Mouse (Mus musculus) gastrocnemius, postnatal 25 days (tissue): Measurements from ENCODE around the gene Galnt18. TPM values are rescaled to one million over a fixed set of nuclear protein-coding genes. Genes with fewer than 3 reads are reported as not detected.

Experiments
- DNase-seq: peaks from one replicate; pipeline ENCODE4 v3.0.0; 2022
- total RNA-seq, 2 experiments: library from RNA; stranded (reverse); gene quantifications; 1 replicate in 1 of 2; 2 replicates in 1 of 2; pipeline ENCODE4 v1.2.3; 2021

Gene Galnt18
- total RNA-seq, 2 experiments from 2014 or later: 4.1 to 5.2 TPM

DNA sequence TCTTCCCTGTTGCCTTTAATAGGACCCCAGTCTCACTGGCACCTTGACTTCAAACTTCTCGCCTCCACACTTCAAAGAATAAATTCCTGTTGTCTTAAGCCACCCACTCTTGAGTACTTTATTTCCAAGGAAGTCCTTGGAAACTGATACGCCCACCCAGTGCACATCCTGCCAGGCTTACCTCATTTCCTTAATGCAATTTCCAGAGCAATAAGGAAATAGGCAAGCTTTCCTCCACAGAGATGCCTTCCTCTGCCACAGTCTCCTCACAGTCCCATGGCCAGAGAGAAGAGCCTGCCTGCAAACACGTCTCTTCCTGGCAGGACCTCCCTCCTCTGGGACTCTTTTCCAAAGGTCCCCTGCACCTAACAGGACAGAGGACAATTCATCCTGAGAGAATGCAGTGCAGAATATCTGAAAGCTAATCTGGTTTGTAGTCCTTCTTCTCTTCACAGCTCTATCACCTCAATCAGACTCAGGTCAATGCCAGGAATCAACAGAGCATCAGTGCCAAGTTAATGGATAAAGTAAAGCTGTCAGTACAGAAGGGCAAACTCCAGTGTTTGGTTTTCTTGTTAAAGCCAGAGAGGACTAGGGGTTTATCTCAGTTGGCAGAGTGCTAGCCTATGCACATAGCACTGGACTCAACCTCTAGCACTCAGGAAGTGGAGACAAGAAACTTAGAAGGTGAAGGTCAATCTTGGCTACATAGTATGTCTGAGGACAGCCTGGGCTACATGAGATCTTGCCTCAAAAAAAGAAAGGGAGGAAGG, 65.8 kb downstream of the Galnt18 start:
- no peak for DNase-seq

DNA sequence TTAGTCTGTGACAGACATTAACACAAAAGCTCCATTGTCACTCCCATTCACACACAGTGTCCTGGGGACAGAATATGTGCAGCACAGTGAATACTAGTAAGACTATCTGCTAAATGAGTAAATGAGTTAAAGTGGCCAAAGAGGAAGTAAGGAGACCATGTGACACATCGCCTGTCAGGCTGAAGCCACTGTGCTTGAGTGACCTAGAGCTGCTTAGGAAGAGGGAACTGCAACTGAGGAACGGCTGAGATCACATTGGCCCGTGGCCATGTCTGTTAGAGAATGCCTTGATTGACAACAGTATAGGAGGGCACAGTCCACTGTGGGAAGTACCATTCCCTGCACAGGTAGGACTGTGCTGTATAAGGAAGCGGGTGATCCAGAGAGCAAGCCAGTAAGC, 67.0 kb downstream of the Galnt18 start:
- no peak for DNase-seq

DNA sequence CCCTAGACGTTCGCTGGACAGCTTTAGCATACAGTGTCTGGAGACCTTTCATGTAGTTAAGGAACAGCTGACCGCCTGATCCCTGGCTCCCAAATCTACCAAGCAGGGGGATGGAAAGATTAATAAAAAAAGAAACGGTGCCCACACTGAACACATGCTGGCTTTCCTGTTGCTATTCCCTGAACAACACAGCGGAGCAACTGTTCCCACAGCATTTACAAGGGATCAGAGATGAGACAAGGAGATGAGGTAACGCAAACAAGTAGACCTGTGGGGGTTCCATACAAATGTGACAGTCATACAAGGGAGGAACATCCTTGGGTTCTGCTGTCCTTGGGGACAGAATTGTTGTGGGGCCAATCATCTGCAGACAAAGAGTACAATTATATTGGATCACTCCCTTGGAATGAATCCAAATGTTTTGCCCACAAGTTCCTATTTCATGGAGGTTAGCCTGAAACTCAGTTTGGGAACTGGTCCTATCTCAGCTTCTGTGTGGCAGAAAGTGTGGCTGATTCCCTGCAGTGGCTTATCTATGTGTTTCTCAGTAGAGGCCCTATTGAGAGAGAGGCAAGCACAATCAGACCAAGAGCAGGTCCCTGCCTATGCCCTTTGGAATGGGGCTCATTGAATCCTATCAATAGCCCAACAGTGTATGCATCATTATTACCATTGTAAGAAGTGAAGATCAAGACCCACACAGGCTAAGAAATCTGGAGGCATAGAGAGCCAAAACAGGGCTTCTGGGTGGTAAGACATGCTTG, 68.5 kb downstream of the Galnt18 start:
- no peak for DNase-seq

DNA sequence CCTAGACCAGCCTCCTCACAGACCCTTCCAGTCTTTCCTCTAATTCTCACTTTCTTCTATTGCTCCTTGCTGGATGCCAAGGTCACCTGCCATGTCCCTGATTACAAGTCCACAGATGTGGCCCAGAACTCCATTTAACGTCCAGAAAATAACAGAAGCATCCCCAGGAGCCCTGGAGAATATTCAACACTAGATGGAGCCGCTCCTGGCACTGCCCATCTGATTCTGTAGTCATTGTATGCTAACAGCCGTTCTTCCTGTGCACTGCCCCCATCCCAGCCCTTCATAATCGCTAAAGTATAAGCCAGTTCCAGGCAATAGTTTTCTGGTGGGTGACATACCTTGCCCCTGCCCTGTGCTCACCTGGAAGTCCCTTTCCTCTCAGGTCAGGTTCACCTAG, 69.5 kb downstream of the Galnt18 start:
- DNase-seq: no peak

DNA sequence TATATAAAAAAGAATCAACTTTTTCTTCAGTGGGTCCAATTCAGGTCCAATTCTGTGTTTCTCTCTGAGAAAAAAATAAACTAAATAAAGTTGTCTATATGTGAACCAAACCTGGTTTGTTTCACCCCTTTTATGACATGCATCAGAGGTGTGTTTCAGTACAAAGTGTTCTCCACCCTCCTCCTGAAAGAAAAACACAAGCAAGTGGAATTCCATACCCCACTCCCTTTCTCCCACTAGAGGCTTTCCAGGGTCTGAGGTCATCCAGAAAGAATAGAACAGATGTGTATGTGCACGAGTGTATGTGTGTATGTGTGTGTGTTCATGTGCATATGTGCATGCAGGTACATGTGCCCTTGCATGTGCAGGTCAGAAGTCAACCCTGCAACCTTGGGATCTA, 71.2 kb downstream of the Galnt18 start:
- no peak for DNase-seq

DNA sequence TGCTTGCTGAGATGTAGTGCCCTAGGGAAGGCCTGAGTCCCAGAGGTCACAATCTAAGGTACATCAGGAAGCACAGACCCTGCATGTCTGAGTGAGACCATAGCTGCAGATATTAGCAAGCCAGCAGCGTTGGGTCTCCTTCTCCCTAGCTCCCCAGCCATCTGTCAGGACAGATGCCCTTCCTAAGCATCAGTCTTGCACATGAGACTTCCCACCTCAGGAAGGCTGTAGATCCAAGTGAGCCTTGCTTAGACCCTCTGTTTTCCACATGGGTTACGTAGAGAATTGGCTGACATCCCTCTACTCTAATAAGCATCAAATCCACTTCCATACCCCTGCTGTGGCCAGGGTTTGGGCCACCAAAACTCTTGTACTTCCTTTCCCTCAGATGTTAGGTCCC, 76.8 kb downstream of the Galnt18 start:
- no peak for DNase-seq

DNA sequence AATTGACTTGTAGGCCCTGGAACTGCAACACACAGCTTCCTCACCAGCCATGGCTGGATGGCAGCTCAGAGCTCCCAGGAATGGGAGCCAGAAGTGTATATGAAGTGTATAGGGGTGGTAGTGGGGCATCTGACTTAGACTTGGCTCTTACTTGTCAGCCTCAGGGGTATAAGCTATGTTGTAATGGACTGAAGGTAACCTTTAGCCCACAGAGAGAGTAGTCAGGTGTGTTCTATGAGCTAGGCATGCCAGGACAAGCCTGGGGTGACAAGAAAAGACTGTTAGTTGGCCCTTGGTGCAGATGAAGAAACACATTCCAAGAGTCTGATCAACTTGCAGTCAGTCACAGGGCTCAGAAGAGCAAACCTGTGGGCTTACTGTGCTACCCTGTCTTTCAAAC, 78.0 kb downstream of the Galnt18 start:
- no peak for DNase-seq

DNA sequence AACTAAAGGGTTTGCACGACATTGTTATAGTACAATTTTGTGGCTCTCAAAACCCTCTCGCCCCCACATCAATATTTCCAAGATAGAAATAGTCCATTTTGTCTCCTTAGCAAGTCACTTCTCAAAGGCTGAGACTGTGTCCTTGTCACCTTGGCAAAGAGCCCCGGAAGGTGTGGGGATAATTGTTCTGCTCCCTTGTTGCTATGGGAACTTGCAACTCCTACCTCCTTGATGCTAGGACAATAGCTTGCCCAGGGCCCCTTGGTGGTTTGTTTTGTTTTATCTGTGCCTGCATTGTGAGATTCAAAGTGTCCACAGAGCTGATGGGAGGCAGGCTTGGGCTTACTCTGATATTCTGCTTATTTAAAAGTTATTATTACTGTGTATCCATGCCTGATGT, 80.3 kb downstream of the Galnt18 start:
- no peak for DNase-seq

DNA sequence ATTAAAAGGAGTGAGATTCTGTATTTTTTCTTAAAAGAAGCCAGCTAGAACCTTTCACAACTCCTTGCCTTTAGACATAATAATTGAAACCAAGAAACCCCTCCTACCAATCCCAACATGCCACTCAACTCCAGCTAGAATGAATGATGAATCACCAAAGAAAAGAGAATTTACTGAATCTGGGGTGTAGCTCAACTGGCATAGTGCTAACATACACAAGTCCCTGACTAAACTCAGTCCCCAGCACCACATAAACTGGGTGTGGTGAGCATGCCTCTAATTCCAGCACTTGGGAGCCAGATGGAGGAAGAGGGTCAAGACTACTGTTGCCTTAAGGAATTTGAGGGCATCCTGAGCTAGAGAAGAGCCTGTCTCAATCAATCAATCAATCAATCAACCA, 83.6 kb downstream of the Galnt18 start:
- DNase-seq: no peak

DNA sequence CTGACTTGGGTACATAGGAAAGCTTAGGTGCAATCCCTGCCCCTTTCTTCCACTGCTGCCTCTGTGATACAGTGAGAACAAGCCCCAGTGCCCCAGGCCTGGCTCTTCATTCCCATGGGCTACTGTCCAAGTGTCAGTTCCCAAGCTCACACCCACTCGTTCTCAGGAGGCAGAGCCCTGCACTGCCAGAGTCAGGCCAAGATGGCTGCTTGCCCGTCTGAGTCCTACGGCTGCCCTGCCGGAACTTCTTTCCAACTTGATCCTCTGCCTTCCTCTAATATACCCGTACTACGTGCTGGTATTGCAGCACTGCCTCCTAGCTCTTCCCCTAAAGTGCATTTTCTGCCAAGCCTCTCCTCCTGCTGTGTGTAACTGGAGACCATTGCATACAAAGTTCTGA, 85.5 kb downstream of the Galnt18 start:
- DNase-seq: peak; percentile 80

DNA sequence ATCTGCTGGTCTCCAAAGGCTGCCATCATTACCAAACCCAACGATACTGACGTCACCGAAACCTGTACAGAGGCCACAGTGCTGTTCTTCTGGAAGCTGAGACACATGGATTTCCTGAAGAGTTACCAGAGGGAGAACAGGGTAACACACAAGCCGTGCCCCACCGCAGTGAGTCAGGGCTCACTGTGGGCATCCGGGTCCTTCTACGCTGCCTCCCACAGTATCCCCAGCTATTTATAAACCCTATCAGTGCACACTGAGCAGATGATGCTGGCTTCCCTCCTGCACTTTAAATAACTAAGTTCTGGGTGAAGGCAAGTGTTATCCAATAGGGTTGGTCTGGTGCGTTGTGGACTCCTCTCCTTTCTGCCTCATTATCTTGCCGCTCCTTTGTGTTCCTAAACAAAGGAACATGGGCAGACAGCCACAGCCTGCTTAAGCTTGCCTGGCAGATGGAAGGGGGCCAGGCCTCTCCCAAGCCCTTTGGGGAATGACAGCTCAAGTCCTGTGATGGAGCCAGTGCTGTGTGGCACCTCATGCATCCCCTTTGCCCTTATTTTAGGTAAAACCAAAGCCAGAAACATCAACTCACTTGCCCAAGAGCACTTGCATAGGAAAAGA, 87.0 kb downstream of the Galnt18 start:
- DNase-seq: peak; percentile 36

DNA sequence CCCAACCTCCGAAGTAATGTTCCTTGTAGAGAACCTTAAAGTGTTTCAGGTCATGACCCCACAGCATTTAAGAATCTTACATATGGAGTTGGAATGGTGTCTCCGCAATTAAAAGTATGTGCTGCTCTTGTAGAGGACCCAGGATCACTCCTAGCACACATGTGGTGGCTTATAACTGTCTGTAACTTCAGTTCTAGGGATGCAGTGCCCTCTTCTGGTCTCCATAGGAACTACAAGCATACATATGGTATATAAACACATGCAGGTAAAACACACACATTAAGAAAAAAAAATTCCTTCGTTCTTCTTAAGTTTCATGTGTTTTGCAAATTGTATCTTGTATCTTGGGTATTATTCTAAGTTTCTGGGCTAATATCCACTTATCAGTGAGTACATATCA, 99.7 kb downstream of the Galnt18 start:
- DNase-seq: no peak

DNA sequence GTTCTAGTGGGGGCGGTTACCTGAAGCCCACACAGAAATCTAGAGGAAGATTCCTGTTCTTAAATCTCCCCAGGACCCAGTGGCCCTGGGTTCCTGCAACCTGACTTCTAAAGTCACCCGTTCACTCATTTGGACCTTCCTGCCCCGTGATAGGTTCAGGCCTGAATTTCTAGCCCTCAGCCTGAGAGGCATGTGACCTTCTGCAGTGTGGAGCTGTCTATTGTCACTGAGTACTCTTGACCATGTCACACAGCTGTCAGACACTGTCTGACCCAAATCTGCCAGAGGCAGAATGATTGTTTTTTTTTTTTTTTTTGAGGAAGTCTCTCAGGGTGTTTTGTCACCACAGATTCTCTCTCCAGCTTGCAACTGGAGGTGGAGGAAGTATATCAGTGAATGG, 103.3 kb downstream of the Galnt18 start:
- no peak for DNase-seq

DNA sequence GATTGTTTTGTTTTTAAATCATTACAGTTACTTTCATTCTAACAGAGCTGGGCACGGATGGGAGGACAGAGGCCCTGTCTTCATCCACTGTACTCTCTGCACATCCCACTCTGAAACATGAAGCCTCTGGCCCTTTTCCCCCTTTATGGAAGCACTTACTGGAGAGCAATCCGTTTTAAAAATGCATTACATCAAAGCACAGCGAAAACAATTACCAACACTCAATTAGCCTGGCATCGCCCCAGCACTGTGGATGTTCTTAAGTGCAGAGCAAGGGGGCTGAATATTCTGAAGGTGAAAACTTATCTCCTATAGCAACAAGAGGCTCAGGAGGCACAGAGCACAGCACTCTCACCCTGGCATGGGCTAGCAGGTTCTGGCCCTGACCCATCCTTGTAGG, 107.3 kb downstream of the Galnt18 start:
- no peak for DNase-seq

DNA sequence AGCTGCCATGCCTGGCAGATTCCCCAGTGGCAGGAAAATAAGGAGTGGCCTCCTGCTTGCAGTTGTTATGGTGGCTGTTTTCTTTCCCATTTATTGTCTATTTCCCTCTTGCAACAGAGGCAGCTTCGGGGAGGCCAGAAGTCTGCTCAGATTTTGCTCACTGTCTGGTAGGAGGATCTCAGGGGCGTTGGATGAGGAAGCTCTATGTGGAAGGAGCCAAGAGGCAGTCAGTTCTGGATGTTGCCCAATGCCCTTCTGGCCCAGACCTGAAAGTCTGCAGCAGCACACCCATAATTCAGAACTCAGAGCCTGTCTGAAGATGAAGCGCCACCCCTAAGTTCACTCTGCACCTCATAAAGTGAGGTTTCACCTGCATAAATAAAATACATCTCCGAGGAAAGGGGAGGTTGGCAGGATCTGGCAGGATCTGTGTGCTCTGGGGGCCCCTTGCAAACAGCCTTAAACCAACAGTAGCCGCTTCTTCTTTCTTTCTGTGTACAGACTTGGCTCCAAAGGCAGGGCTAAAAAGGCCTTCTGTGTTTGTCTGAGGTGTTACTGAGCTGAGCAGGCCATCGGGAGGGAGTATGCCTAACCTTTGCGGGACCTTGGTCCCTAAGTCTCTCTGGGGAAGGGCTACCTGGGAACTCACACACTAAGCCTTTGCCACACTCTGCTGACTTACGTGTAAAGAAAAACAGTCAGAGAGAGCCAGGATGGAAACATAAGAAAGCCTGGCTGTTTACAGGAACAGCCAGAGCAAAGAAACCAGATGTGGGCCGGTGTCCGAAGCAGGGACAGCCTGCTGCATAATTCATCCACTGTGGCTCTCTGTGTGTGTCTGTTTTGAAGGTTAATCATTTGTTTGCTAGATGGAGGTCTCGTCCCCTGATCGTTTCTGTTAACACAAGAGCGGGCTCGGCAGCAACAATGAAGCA, 116.4 kb downstream of the Galnt18 start:
- DNase-seq: peak; percentile 61

DNA sequence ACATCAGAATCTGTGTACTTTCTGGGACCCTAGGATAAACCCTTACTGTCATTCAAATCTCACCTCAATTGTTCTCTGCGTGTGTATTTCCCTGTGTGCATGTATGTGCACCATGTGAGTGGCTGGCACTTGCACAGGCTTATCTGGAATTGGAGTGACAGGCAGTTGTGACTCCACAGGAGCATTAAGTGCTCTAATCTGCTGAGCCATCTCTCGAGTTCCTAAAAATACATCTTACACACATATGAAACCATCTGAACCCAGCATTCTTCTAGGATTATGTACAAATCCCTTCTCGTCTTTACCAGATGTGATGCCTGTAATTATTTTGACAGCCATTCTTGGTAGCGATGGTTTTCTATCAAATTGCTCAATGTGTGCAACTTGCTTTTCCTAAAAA, 121.2 kb downstream of the Galnt18 start:
- no peak for DNase-seq

DNA sequence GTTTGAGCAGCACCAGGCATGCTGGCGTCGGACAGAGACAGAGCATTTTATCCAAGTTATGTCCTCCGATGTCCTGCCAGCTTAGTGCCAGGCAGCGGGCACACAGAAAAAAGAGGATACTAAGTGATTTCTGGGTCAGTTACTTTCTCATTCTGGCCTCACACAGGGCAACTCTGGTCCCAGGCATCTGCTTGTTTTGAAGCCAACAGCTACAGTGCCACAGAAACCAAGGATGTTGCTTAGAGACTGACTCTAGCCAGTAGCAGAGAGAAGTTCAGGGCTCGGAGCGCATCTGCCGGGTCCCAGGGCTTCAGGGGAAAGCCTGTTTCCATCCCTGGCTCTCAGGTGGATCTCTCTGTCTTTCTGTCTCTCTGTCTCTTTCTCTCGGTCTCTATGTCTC, 124.8 kb downstream of the Galnt18 start:
- no peak for DNase-seq

DNA sequence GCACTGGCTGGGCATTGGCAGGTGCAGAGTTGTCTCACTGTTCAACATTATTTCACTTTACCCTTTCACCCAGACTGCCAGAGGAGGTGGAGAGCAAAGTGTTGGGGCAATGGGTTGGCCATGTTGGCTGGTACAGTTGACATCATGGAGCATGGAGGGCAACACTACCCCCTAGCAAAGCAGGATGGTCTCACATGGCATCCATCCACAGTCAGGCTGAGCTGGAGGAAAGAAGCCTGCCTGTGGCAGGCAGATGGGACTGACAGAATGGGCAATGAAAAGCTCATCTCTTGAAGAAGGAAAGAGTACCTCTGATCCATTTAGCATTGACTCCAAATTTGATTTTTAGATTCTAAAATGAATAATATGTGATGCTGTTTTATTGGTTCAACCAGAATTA, 125.3 kb downstream of the Galnt18 start:
- DNase-seq: no peak

DNA sequence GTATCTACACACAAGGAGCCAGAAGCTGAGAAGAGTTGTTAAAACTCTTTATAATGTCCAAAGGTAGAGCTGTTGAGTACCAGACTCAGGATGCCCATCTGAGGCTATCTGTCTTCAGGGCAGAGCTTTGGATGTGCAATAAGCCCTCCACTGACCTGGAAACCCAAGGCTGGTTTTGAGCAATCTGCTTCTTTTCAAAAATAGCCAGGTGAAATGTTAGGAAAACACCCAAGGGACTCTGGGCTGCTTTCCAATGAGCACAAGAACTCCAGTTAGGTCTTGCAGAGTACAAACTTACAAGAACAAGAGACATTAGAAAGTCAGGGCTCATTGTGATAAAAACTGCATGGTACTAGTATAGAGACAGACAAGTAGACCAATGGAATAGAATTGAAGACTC, 135.4 kb downstream of the Galnt18 start:
- no peak for DNase-seq

DNA sequence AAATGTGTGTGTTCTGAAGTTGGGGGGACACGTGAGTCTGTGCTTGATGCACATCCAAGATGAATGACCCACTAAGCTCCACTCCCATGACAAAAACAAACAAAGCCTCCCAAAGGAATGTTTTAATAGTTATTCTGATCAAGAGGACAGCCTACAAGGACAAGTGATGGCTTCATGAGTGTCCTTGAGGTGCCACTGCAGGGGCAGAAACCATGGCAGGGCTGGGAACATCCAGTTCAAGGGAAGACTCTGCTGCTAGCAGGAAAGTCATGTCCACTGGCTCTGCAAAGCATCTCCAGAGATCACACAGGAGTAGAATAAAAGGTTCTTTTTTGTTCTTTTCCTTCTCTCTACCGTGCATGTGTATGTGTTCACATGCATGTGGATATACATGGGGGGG, 140.9 kb downstream of the Galnt18 start:
- no peak for DNase-seq

DNA sequence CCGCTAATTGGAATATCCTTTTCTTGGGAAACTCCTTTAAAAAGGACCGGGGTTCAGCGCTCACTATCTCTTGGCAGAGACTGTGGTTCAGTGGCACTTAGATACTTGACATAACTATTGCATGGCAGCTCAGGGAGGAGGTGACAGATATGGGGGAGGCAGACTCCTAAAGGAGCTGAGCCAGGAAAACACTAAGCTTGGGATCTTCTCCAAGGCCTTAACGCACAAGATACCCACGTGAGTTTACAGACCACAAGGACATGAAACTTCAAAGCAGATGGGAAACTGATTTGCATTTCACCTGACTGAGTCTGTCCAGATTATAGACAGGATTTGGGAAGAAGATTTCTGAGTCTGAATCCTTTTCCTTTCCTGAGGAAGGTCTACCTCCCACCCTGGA, 141.3 kb downstream of the Galnt18 start:
- DNase-seq: no peak

DNA sequence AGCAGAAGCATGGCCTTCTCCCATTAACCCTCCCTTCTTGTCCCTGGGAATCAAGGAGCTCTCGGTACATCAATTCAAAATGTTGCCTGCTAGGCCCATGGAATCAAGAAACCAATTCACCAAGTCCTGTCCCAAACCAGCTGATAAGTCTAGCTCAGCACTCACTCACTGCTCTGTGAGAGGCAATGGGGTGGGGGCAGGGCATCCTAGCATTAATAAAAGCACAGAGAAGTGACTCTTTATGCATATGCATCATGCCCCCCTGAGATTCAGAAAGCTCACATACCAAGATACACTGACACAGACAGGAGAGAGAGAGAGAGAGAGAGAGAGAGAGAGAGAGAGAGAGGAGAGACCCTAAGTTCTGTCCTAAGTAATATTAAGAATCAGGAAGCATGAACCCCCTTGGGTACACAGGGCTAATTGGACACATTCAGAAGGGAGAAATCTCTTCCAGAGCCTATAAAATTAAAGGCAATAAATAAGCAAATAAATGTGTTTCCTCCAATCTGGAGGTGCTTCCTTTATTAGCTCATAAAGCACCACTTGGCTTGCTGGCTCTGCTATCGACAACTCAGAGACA, 141.8 kb downstream of the Galnt18 start:
- no peak for DNase-seq
